Mouse (Mus musculus) cortical plate, adult 2 months (tissue): ENCODE measurements around the gene Cux2.

Experiments used
- CTCF ChIP-seq: fragments of 200-500 bp; IDR thresholded peaks from 2 replicates; pipeline ENCODE4 v1.5.1; 2011; ENCODE audit warnings: mild to moderate bottlenecking, control low read depth, low read length; ENCODE audit not compliant: insufficient read depth; ENCODE audit errors: extremely low read depth
- POLR2A ChIP-seq: fragments of 200-500 bp; IDR thresholded peaks from 2 replicates; pipeline ENCODE4 v1.6.1; 2011; ENCODE audit warnings: mild to moderate bottlenecking, low read length, control low read depth; ENCODE audit not compliant: insufficient read depth; ENCODE audit errors: extremely low read depth

DNA sequence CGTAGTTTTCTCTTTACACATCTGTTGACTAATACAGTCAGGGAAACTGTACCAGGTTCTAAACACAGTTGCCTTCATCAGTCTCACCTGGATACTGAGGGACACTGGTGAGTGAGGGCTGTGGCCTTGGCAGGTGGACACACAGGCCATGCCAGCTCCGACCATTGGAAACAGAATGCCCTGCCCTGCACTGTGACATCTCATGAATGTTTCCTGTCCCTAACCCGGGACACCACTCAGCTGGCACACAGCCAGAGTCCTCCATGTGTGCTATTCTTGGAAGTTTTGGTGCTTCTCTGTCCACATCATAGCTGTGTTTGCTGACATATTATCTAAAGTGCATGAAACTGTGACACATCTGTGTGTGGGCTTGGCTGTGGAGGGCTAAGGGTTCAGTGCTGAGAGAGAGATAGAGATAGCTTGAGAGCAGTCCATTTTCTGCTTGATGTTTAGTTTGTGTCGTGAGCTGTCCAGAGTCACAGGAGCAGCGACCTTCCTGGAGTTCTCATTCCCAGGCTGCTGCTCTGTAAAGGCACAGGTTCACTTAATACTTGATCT lies 240.2 kb downstream of the Cux2 start:
- TF ChIP-seq CTCF (no peak), POLR2A (no peak)
